Mouse (Mus musculus): Measurements from ENCODE around the gene Vmn1r200.

GRCm38 (mm10) chr13:22350813-22351212 is 39.4 kb upstream of the Vmn1r200 start:
- TF ChIP-seq CTCF (IDR thresholded peaks at IDR 0.05; ENCODE audit: low read depth, low read length): no peak
- TF ChIP-seq POLR2A (IDR thresholded peaks at IDR 0.05; ENCODE audit: borderline replicate concordance, low read depth, low read length): no peak

Measured in bone marrow macrophage, adult 2 months (primary cell).